Mouse (Mus musculus): ENCODE data around the gene Six5.

DNA sequence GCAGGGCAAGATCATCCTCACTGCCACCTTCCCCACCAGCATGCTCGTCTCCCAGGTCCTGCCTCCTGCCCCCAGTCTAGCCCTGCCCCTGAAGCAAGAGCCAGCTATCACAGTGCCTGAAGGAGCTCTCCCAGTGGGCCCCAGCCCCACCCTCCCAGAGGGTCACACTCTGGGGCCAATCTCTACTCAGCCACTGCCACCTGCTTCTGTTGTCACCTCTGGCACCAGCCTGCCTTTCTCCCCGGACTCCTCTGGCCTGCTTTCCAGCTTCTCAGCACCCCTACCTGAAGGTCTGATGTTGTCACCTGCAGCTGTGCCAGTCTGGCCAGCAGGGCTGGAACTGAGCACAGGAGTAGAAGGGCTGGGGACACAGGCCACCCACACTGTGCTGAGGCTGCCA, 2.8 kb downstream of the Six5 start:
- TF ChIP-seq POLR2A (IDR thresholded peaks at IDR 0.05; ENCODE audit: low read depth, low read length) = no peak
- TF ChIP-seq CTCF (conservative IDR thresholded peaks at IDR 0.05; ENCODE audit: insufficient read depth, insufficient read length, low read depth, low read length) = no peak

All from kidney, adult 2 months (tissue).